Mouse (Mus musculus): ENCODE measurements at regions not wholly inside any gene's neighbourhood (a gene's known extent, or its start where the extent isn't known, plus 50 kb on each side); places are given as distances from the start of the nearest gene placed in this dataset.

GRCm38 (mm10) chr8:87220581-87220980 lies 251.8 kb downstream of the Cbln1 start:
- no peak overlapping the region for H3K27ac ChIP-seq (ENCODE audit: control insufficient read depth, insufficient read depth, low read length)
- no peaks in the 10 kb centered on the region for H3K27me3 ChIP-seq (ENCODE audit: control insufficient read depth, insufficient read depth, low read length)
- TF ChIP-seq POLR2A (IDR thresholded peaks at IDR 0.05; ENCODE audit: control insufficient read depth, extremely low read depth, insufficient read depth, low read length, poor library complexity): no peak
- 91% methylated on average over 6 of the region's 6 CpGs for WGBS
- H3K4me3 ChIP-seq (ENCODE audit: control insufficient read depth, insufficient read depth, low read length): no peak overlapping the region
- no peaks in the 10 kb centered on the region for H3K36me3 ChIP-seq (ENCODE audit: control insufficient read depth, insufficient read depth, low read length)
- no peaks in the 10 kb centered on the region for H3K4me1 ChIP-seq (replicated peaks; ENCODE audit: control insufficient read depth, insufficient read depth, low read length)
- DNase-seq: no peak

GRCm38 (mm10) chr8:87218956-87219482 lies 253.4 kb downstream of the Cbln1 start:
- peak; percentile 51; the same call in 1 of the 2 replicates for TF ChIP-seq CTCF (IDR thresholded peaks at IDR 0.05; ENCODE audit: borderline replicate concordance, control insufficient read depth, extremely low read depth, insufficient read depth, low read length, poor library complexity)
- TF ChIP-seq POLR2A (IDR thresholded peaks at IDR 0.05; ENCODE audit: control insufficient read depth, extremely low read depth, insufficient read depth, low read length, poor library complexity): no peak
- Histone ChIP-seq H3K4me1 (replicated peaks; ENCODE audit: control insufficient read depth, insufficient read depth, low read length) (no peaks in the 10 kb centered on the region), H3K27ac (ENCODE audit: control insufficient read depth, insufficient read depth, low read length) (no peak overlapping the region), H3K4me3 (ENCODE audit: control insufficient read depth, insufficient read depth, low read length) (no peak overlapping the region), H3K27me3 (ENCODE audit: control insufficient read depth, insufficient read depth, low read length) (no peaks in the 10 kb centered on the region), H3K36me3 (ENCODE audit: control insufficient read depth, insufficient read depth, low read length) (no peaks in the 10 kb centered on the region)
- 24% methylated on average over 6 of the region's 6 CpGs for WGBS
- DNase-seq: no peak

GRCm38 (mm10) chr8:87214962-87215361 lies 257.4 kb downstream of the Cbln1 start:
- Histone ChIP-seq H3K27me3 (ENCODE audit: control insufficient read depth, insufficient read depth, low read length) (no peaks in the 10 kb centered on the region), H3K36me3 (ENCODE audit: control insufficient read depth, insufficient read depth, low read length) (no peaks in the 10 kb centered on the region), H3K4me3 (ENCODE audit: control insufficient read depth, insufficient read depth, low read length) (no peak overlapping the region), H3K4me1 (replicated peaks; ENCODE audit: control insufficient read depth, insufficient read depth, low read length) (no peaks in the 10 kb centered on the region), H3K27ac (ENCODE audit: control insufficient read depth, insufficient read depth, low read length) (no peak overlapping the region)
- WGBS: 51% methylated on average over 10 of the region's 10 CpGs
- TF ChIP-seq POLR2A (IDR thresholded peaks at IDR 0.05; ENCODE audit: control insufficient read depth, extremely low read depth, insufficient read depth, low read length, poor library complexity) (no peak), CTCF (IDR thresholded peaks at IDR 0.05; ENCODE audit: borderline replicate concordance, control insufficient read depth, extremely low read depth, insufficient read depth, low read length, poor library complexity) (no peak)
- DNase-seq: no peak

GRCm38 (mm10) chr8:87210546-87210945 lies 261.9 kb downstream of the Cbln1 start:
- Histone ChIP-seq H3K27me3 (ENCODE audit: control insufficient read depth, insufficient read depth, low read length) (no peaks in the 10 kb centered on the region), H3K36me3 (ENCODE audit: control insufficient read depth, insufficient read depth, low read length) (no peaks in the 10 kb centered on the region), H3K4me1 (replicated peaks; ENCODE audit: control insufficient read depth, insufficient read depth, low read length) (no peaks in the 10 kb centered on the region), H3K4me3 (ENCODE audit: control insufficient read depth, insufficient read depth, low read length) (no peak overlapping the region), H3K27ac (ENCODE audit: control insufficient read depth, insufficient read depth, low read length) (no peak overlapping the region)
- 85% methylated on average over 4 of the region's 4 CpGs for WGBS
- TF ChIP-seq CTCF (IDR thresholded peaks at IDR 0.05; ENCODE audit: borderline replicate concordance, control insufficient read depth, extremely low read depth, insufficient read depth, low read length, poor library complexity) (no peak), POLR2A (IDR thresholded peaks at IDR 0.05; ENCODE audit: control insufficient read depth, extremely low read depth, insufficient read depth, low read length, poor library complexity) (no peak)
- no peak for DNase-seq

- no peak overlapping the region for H3K4me3 ChIP-seq (ENCODE audit: control insufficient read depth, insufficient read depth, low read length)
- DNase-seq: no peak
- no peaks in the 10 kb centered on the region for H3K4me1 ChIP-seq (replicated peaks; ENCODE audit: control insufficient read depth, insufficient read depth, low read length)
- no peak overlapping the region for H3K27ac ChIP-seq (ENCODE audit: control insufficient read depth, insufficient read depth, low read length)
- no peak for TF ChIP-seq POLR2A (IDR thresholded peaks at IDR 0.05; ENCODE audit: control insufficient read depth, extremely low read depth, insufficient read depth, low read length, poor library complexity)
- no peak for TF ChIP-seq CTCF (IDR thresholded peaks at IDR 0.05; ENCODE audit: borderline replicate concordance, control insufficient read depth, extremely low read depth, insufficient read depth, low read length, poor library complexity)
- no peaks in the 10 kb centered on the region for H3K27me3 ChIP-seq (ENCODE audit: control insufficient read depth, insufficient read depth, low read length)
- no peaks in the 10 kb centered on the region for H3K36me3 ChIP-seq (ENCODE audit: control insufficient read depth, insufficient read depth, low read length)
- WGBS: 91% methylated on average over 1 of the region's 1 CpGs
These were observed 263.1 kb downstream of the Cbln1 start for GRCm38 (mm10) chr8:87209295-87209694.

- no peak for DNase-seq
- Histone ChIP-seq H3K27ac (ENCODE audit: control insufficient read depth, insufficient read depth, low read length) (no peak overlapping the region), H3K4me3 (ENCODE audit: control insufficient read depth, insufficient read depth, low read length) (no peak overlapping the region), H3K36me3 (ENCODE audit: control insufficient read depth, insufficient read depth, low read length) (no peaks in the 10 kb centered on the region), H3K27me3 (ENCODE audit: control insufficient read depth, insufficient read depth, low read length) (no peaks in the 10 kb centered on the region), H3K4me1 (replicated peaks; ENCODE audit: control insufficient read depth, insufficient read depth, low read length) (no peaks in the 10 kb centered on the region)
- no peak for TF ChIP-seq POLR2A (IDR thresholded peaks at IDR 0.05; ENCODE audit: control insufficient read depth, extremely low read depth, insufficient read depth, low read length, poor library complexity)
- no peak for TF ChIP-seq CTCF (IDR thresholded peaks at IDR 0.05; ENCODE audit: borderline replicate concordance, control insufficient read depth, extremely low read depth, insufficient read depth, low read length, poor library complexity)
These were observed 264.4 kb downstream of the Cbln1 start for GRCm38 (mm10) chr8:87208036-87208435.

GRCm38 (mm10) chr8:87202639-87203160 lies 269.7 kb downstream of the Cbln1 start:
- Histone ChIP-seq H3K27me3 (ENCODE audit: control insufficient read depth, insufficient read depth, low read length) (no peaks in the 10 kb centered on the region), H3K36me3 (ENCODE audit: control insufficient read depth, insufficient read depth, low read length) (no peaks in the 10 kb centered on the region), H3K27ac (ENCODE audit: control insufficient read depth, insufficient read depth, low read length) (no peak overlapping the region), H3K4me3 (ENCODE audit: control insufficient read depth, insufficient read depth, low read length) (no peak overlapping the region), H3K4me1 (replicated peaks; ENCODE audit: control insufficient read depth, insufficient read depth, low read length) (no peaks in the 10 kb centered on the region)
- DNase-seq: no peak
- 88% methylated on average over 7 of the region's 7 CpGs for WGBS
- no peak for TF ChIP-seq CTCF (IDR thresholded peaks at IDR 0.05; ENCODE audit: borderline replicate concordance, control insufficient read depth, extremely low read depth, insufficient read depth, low read length, poor library complexity)
- TF ChIP-seq POLR2A (IDR thresholded peaks at IDR 0.05; ENCODE audit: control insufficient read depth, extremely low read depth, insufficient read depth, low read length, poor library complexity): no peak

Measured in thymus, adult 2 months (tissue).